In the genomic region with DNA sequence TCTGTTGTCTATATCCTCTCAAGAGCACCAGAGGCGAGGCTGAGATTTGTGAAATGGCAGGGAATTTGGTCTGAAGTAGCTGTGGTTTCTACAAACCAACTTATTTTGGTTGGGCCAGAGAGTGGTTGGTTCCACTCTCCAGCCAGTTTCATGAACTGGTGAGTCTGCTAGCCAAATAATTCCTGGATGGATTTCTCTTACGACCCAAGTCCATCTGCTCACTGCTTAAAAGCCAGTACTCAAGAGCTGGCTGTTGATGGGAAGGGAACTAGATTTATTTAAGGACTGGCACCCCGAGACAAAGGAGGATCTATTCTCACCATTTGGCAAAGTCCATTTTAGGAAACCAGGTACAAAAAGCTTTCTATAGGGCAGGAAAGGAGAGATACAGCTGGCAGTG, we compare ENCODE assay signal across 21 mouse cellular contexts. TPM values are rescaled to one million over a fixed set of nuclear protein-coding genes. Genes with fewer than 3 reads are reported as not detected.
"Had no signal": no experiment of that assay in that cellular context is flagged by ENCODE, and none has a peak within 500 bp of the region (broad histone marks: within the 10 kb centered on the region; RNA-seq: fewer than 3 reads in every experiment).

No protein-coding gene starts in this region.

- H3K9me3 ChIP-seq: limb, embryonic 12.5 days; midbrain, embryonic 13.5 days had no signal

- H3K4me2 ChIP-seq: limb, embryonic 12.5 days; midbrain, embryonic 13.5 days had no signal

- H3K9ac ChIP-seq: limb, embryonic 12.5 days; liver, embryonic 14.5 days; midbrain, embryonic 13.5 days had no signal

- H3K27ac ChIP-seq: kidney, postnatal 0 days; limb, embryonic 12.5 days; liver, embryonic 14.5 days; midbrain, embryonic 13.5 days had no signal

- H3K4me3 ChIP-seq: limb, embryonic 12.5 days; midbrain, embryonic 13.5 days had no signal

- H3K27me3 ChIP-seq: limb, embryonic 12.5 days had no signal

- H3K36me3 ChIP-seq: limb, embryonic 12.5 days; midbrain, embryonic 13.5 days had no signal

- ATAC-seq: lung, postnatal 0 days; midbrain, embryonic 13.5 days had no signal

- DNase-seq: kidney, postnatal 36 days; layer of hippocampus, adult 9-11 months; layer of hippocampus, postnatal 36 days; liver; lung, adult 18-20 months; lung, postnatal 36 days; right cerebral cortex, postnatal 14 days; thymus, postnatal 4 days had no signal

RNA-seq across cellular contexts. Expression of gene 4930564D02Rik, which starts 57.1 kb away (rescaled TPM):
- total RNA-seq: layer of hippocampus, adult 18-20 months; layer of hippocampus, postnatal 36 days; left cerebral cortex, adult 8-10 months; left cerebral cortex, postnatal 36 days; megakaryocyte progenitor cell, adult 5-6 weeks; midbrain, postnatal 0 days had no signal
- polyA plus RNA-seq: kidney, postnatal 0 days; limb, embryonic 12.5 days; liver, embryonic 14.5 days; lung, postnatal 0 days; midbrain, embryonic 13.5 days; midbrain, postnatal 0 days; neural tube, embryonic 14.5 days; stomach, embryonic 16.5 days; thymus, postnatal 0 days had no signal
